Mouse (Mus musculus): ENCODE data around the gene Ruvbl1.

DNA sequence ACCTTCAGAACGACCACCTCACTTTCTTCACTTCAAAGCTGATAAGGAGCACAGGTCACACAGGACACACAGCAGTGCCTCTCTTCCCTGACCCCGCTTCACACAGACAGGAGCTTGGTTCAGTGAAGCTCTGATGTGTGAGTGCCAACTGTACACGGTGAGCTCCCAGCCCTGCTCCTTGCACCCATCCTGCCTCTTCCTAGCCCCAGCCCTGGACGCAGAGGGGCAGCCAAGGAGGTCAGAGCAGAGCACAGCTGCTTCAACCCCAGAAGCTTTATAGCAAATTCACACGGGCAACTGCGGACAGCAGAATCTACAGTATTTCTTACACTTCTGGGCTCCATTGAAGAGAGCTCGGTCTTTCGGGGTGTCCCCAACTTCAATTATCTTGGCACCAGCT lies 48.8 kb downstream of the Ruvbl1 start:
- TF ChIP-seq CTCF (IDR thresholded peaks at IDR 0.05; ENCODE audit: low read depth, low read length) = no peak
- no peak for TF ChIP-seq POLR2A (IDR thresholded peaks at IDR 0.05; ENCODE audit: borderline replicate concordance, low read depth, low read length)

All from bone marrow macrophage, adult 2 months (primary cell).